Mouse (Mus musculus) hindbrain, embryonic 10.5 days (tissue): ENCODE results near the gene Kap. TPM values are rescaled to one million over a fixed set of nuclear protein-coding genes. Genes with fewer than 3 reads are reported as not detected.

Experiments
- polyA plus RNA-seq: library from polyadenylated mRNA; unstranded; fragments of >200 nt; fragmentation: Nextera tagmentation; extraction: Ambion mirVana; gene quantifications from 2 replicates; pipeline ENCODE4 v1.2.1, GENCODE M21; 2016

Gene Kap
- polyA plus RNA-seq, 1 experiment from 2014 or later = not detected

Other genes starting within 250 kb of the Kap start
- gene Etv6, start 181.9 kb upstream of the Kap start, polyA plus RNA-seq = 12.1 and 14.6 TPM in 2 replicates